Mouse (Mus musculus) heart, embryonic 16.5 days (tissue): ENCODE measurements around the gene Adcy3. TPM values are rescaled to one million over a fixed set of nuclear protein-coding genes. Genes with fewer than 3 reads are reported as not detected.
A peak's percentile ranks its signal among the peaks of the same experiment; 100 is the strongest.

Source experiments
- ATAC-seq: fragments of 200-750 bp; cut with Nextera tagmentation; replicated peaks from 2 replicates; pipeline ENCODE4 v1.8.0; 2017; ENCODE audit warnings: moderate number of reproducible peaks; ENCODE audit not compliant: insufficient read depth, low FRiP score; ENCODE audit errors: extremely low read depth
- H3K27ac ChIP-seq: fragments of 300-500 bp; sonication (generic); 2 replicates; pipeline ENCODE4 v1.5.1; 2014; ENCODE audit warnings: mild to moderate bottlenecking, low read length, control low read depth, moderate library complexity
- H3K27me3 ChIP-seq: fragments of 300-500 bp; sonication (generic); 2 replicates; pipeline ENCODE4 v1.6.1; 2014; ENCODE audit warnings: low read length, mixed read lengths; ENCODE audit not compliant: control insufficient read depth, insufficient read depth
- H3K36me3 ChIP-seq: fragments of 300-500 bp; sonication (generic); 2 replicates; pipeline ENCODE4 v1.6.1; 2014; ENCODE audit not compliant: control insufficient read depth, insufficient read depth
- H3K4me1 ChIP-seq: fragments of 300-500 bp; sonication (generic); 2 replicates; pipeline ENCODE4 v1.6.1; 2014; ENCODE audit warnings: low read length, mixed read lengths; ENCODE audit not compliant: control insufficient read depth, insufficient read depth
- H3K4me2 ChIP-seq: fragments of 300-500 bp; sonication (generic); 2 replicates; pipeline ENCODE4 v1.6.1; 2014; ENCODE audit warnings: low read depth, mild to moderate bottlenecking, control low read depth, low read length
- H3K4me3 ChIP-seq: fragments of 300-500 bp; sonication (generic); 2 replicates; pipeline ENCODE4 v1.5.1; 2014; ENCODE audit warnings: mild to moderate bottlenecking, control low read depth, low read length
- H3K9ac ChIP-seq: fragments of 300-500 bp; sonication (generic); 2 replicates; pipeline ENCODE4 v1.6.1; 2014; ENCODE audit warnings: low read length, control low read depth
- H3K9me3 ChIP-seq: fragments of 300-500 bp; sonication (generic); replicated peaks from 2 replicates; pipeline ENCODE4 v1.6.1; 2016; ENCODE audit warnings: low read length; ENCODE audit not compliant: control insufficient read depth
- WGBS: fragments of 180-500 bp; shearing (Covaris S2); extraction: QIAGEN DNeasy Blood & Tissue Kit; methylation state at CpG from one replicate; pipeline ENCODE4 v1.1.7; 2014; 5-methylcytosine and 5-hydroxymethylcytosine counted together
- polyA plus RNA-seq: library from polyadenylated mRNA; unstranded; fragments of >200 nt; fragmentation: Nextera tagmentation; extraction: Ambion mirVana; gene quantifications from 2 replicates; pipeline ENCODE4 v1.2.1, GENCODE M21; 2015

Adcy3 gene
- polyA plus RNA-seq, 1 experiment from 2014 or later = 4.4 TPM

DNA sequence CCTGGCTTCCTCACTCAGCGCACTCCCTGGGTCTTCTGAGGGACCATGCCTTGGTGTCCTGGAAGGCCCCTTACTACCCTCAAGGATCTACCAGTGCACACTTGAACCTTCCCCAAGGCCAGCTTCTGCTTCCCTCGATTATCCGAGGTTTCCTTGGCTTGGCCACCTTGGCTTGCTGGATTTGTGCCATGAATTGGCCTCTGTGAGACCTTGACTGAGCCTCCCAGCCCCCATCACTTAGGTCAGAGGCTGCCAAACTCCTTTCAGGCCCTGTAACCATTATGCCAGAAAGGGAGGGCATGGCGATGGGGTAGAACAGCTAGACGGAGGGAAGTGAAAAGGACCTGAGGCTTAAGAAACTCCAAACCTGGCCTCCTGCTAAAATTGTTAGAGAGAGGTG lies 36.7 kb downstream of the Adcy3 start:
- no peak overlapping the region for H3K4me2 ChIP-seq
- WGBS = 76% methylated on average over 5 of the region's 5 CpGs
- no peaks in the 10 kb centered on the region for H3K4me1 ChIP-seq
- H3K9me3 ChIP-seq = no peaks in the 10 kb centered on the region
- H3K27me3 ChIP-seq = no peaks in the 10 kb centered on the region
- no peak overlapping the region for H3K27ac ChIP-seq
- no peak for ATAC-seq
- H3K9ac ChIP-seq = no peak overlapping the region
- H3K4me3 ChIP-seq = no peak overlapping the region
- no peaks in the 10 kb centered on the region for H3K36me3 ChIP-seq

DNA sequence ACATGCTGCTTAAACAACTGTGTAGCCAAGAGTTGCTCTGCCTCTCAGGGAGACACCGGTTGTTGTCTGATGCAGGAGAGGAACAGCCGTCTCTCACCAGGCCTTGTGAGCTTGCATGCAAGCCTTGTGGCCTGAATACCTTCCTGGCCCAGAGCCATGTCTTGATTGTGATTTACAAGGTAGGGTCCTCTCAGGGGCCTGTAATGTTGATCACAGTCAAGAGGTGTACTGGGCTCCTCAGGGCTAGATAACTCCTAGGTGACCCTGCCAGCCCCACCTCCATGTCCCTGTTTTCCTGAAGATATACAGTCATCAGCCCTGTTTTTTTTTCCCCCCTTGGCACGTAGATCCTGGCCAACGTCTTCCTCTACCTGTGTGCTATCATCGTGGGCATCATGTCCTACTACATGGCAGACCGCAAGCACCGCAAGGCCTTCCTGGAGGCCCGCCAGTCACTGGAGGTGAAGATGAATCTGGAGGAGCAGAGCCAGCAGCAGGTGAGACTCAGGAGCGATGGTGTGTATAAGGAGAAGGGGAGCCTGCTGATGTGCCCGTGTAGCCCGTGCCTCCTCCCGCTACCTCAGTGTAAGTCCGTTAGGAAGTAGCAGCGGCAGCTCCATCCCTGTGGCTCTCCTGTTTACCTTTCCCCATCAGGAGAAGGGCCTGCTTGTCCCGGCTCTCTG lies 40.3 kb downstream of the Adcy3 start:
- 76% methylated on average over 15 of the region's 15 CpGs for WGBS
- ATAC-seq = no peak
- no peaks in the 10 kb centered on the region for H3K36me3 ChIP-seq
- H3K9ac ChIP-seq = no peak overlapping the region
- H3K4me3 ChIP-seq = no peak overlapping the region
- H3K4me2 ChIP-seq = no peak overlapping the region
- H3K27ac ChIP-seq = no peak overlapping the region
- no peaks in the 10 kb centered on the region for H3K27me3 ChIP-seq
- H3K4me1 ChIP-seq = no peaks in the 10 kb centered on the region
- H3K9me3 ChIP-seq = no peaks in the 10 kb centered on the region

DNA sequence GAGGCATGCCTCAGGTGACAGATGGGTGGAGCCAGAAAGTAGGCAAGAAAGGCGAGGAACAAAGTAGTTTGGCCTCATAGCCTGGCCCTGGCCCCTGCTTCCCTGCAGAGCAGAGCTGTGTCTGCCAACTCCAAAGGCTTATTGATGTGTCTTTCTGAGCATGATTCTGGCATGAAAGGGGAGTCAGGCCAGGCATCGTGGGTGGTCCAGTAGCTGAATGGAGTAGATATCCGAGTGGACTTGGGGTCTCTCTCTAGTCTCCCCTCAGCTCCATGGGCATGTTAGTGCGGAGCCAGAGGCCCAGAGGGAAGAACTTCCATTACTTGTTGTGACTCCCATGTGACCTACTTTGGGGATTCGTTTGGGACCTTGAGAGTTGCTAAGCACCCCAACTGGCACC lies 45.9 kb downstream of the Adcy3 start:
- H3K4me3 ChIP-seq = no peak overlapping the region
- no peak overlapping the region for H3K4me2 ChIP-seq
- 62% methylated on average over 5 of the region's 5 CpGs for WGBS
- H3K27me3 ChIP-seq = no peaks in the 10 kb centered on the region
- no peak overlapping the region for H3K9ac ChIP-seq
- ATAC-seq = no peak
- H3K36me3 ChIP-seq = no peaks in the 10 kb centered on the region
- H3K27ac ChIP-seq = no peak overlapping the region
- no peaks in the 10 kb centered on the region for H3K9me3 ChIP-seq
- no peaks in the 10 kb centered on the region for H3K4me1 ChIP-seq

DNA sequence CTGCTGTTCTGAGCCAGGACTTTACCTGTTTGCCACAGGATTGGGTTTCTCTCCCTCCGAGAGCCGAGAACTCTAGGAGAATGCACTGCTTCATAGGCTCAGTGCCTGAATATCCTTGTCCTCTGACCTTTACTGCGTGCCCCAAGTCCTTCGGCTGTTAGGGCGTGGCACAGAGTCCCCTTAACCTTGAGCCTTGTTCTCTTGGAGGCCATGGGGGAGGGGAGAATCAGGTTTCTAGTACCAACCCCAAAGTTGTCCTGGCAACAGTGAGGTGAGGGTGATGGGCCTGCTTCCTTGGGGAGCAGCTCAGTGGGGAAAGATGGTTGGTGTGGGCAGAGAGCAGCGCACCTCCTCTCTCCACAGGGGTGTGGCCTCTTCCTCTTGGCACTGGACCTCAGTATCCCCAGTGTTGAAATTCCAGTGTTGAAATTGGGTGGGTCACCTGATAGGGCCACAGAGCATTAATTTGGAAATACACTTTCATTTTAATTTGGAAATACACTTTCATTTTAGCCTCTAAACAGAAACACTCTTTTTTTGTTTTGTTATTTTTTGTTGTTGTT lies 46.8 kb downstream of the Adcy3 start:
- WGBS = 78% methylated on average over 6 of the region's 6 CpGs
- no peak for ATAC-seq
- Histone ChIP-seq H3K27me3 (no peaks in the 10 kb centered on the region), H3K4me2 (no peak overlapping the region), H3K9ac (no peak overlapping the region), H3K4me3 (no peak overlapping the region), H3K9me3 (no peaks in the 10 kb centered on the region), H3K27ac (no peak overlapping the region), H3K36me3 (no peaks in the 10 kb centered on the region), H3K4me1 (no peaks in the 10 kb centered on the region)

DNA sequence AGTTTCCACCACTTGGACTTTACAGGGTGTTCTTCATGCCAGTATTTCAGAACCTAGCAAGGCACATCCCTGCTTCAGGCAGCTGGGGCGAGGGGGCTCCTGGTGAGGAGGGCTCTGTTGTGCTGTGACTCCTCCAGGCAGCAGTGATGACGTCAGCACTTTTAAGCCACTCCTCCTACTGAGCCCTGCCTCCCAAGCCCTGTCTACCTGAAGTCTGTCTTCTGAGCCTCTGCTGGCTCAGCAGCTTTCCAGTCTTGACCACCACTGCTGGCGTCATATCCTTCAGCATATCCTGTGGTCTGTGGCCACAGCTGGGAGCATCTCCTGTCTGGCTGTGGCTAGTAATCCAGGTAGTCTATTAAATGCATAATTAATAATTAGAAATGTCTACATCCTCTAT lies 47.6 kb downstream of the Adcy3 start:
- Histone ChIP-seq H3K27me3 (no peaks in the 10 kb centered on the region), H3K9me3 (no peaks in the 10 kb centered on the region), H3K36me3 (no peaks in the 10 kb centered on the region), H3K27ac (no peak overlapping the region), H3K4me1 (no peaks in the 10 kb centered on the region), H3K4me3 (no peak overlapping the region), H3K4me2 (no peak overlapping the region), H3K9ac (no peak overlapping the region)
- no peak for ATAC-seq
- 61% methylated on average over 3 of the region's 3 CpGs for WGBS

DNA sequence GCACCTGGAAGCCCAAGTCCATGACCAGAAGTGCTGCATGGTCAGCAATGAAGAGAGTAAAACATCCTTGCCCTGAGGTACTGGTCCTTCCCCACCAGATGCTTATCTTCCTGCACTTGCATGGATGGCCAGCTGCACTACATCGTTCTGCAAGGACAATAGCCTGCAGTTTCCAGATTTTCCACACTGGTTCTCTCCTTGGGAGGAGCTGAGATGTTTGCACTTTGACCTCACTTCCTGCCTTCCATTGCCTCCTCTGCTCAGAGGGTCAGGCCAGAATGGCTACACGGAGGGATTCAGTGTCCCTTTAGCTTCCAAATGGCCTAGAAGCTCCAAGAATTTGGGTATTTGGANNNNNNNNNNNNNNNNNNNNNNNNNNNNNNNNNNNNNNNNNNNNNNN lies 51.7 kb downstream of the Adcy3 start:
- no peak overlapping the region for H3K4me3 ChIP-seq
- no peak for ATAC-seq
- no peaks in the 10 kb centered on the region for H3K27me3 ChIP-seq
- no peaks in the 10 kb centered on the region for H3K36me3 ChIP-seq
- H3K4me1 ChIP-seq = peaks cover 4% of the 10 kb centered on the region
- H3K27ac ChIP-seq = no peak overlapping the region
- H3K4me2 ChIP-seq = no peak overlapping the region
- H3K9me3 ChIP-seq = no peaks in the 10 kb centered on the region
- no peak overlapping the region for H3K9ac ChIP-seq
- 50% methylated on average over 2 of the region's 2 CpGs for WGBS

DNA sequence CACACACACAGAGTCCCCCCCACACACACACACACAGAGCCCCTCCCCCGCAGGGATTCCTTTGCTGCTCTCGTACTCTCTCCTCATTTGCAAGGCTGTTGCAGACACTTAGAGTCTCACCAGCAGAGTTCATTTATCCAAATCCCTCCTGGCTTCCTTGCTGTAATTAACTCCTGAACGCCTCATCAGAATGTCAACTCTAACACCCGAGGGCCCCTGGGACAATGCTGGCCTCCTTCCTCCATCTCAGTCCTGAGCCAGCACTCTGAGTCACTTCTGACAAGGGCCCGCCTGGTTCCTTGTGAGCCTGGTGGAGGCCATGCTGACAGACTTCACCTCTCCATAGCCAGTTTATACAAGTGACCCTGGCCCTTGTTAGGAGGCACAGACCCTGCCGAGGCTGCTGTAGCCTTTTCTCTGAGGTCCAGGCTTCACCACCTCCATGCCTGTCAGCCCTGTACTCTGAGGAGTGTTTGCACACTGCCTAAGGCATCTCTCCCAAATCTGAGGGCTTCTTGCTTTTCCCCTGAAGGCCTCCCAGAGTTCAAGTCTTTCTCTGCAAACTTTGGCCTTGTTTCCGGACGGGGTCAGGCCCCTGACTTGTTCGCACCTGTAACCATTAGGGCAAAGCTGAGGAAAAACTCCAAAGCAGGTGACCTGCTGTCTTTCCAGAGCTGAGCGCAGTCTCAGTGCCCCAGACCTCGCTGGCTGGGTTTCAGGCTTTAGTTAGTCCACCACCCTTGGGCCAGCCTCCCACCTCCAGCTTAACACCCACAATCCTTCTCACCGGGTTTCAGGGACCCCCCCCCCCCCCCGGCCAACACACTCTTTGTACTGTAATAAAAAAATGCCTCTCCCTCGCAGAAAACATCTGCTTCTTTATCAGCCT lies 55.5 kb downstream of the Adcy3 start:
- peak overlapping the region; percentile 26 for H3K27ac ChIP-seq
- ATAC-seq = peak; percentile 73; the same call in 1 of the 2 replicates
- H3K9ac ChIP-seq = no peak overlapping the region; the same call in 1 of the 2 replicates
- 42% methylated on average over 14 of the region's 14 CpGs for WGBS
- no peak overlapping the region for H3K4me2 ChIP-seq
- peaks cover 16% of the 10 kb centered on the region for H3K4me1 ChIP-seq
- H3K4me3 ChIP-seq = no peak overlapping the region
- H3K27me3 ChIP-seq = no peaks in the 10 kb centered on the region
- no peaks in the 10 kb centered on the region for H3K36me3 ChIP-seq
- no peaks in the 10 kb centered on the region for H3K9me3 ChIP-seq

DNA sequence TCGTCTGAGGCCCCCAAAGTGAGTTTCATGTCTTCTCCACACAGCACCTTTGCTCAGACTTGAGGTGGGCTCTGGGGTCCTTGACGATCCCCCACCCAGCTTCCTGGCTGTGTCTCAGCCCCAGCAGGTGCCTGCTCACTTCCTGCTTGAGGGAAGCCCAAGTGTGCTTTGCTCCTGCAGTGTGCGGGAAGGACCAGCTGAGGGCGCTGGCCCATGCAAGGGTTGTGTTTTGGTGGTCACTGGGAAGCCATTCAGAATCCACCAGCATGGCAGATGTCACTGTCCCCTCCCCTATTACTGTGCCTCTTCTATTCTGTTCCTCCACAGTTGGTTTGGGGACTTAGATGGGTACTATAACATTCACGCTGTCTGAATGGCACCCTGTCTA lies 56.2 kb downstream of the Adcy3 start:
- Histone ChIP-seq H3K36me3 (no peaks in the 10 kb centered on the region), H3K27ac (no peak overlapping the region), H3K9me3 (no peaks in the 10 kb centered on the region), H3K4me1 (peaks cover 20% of the 10 kb centered on the region), H3K9ac (no peak overlapping the region), H3K27me3 (no peaks in the 10 kb centered on the region), H3K4me2 (no peak overlapping the region), H3K4me3 (no peak overlapping the region)
- ATAC-seq = no peak
- WGBS = 59% methylated on average over 5 of the region's 5 CpGs

DNA sequence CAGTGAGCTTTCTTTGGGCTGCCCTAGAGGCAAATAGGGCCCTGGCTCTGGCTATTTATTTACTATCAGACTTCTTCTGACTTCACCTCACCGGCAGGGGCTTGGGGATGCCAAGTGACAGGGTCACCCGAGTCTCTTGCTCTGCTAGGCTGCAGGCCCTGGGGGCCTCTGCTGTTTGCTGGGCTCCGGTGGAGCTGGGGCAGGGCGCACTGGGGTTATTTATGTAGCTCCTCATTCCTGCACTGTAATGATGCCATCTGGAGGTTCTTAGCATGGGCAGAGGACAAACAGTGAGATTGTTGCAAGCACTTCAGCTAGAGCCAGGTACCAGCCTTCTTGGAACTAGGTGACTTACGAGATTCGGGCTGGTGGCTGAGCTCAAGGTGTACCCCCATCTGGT lies 59.6 kb downstream of the Adcy3 start:
- H3K4me1 ChIP-seq = peaks cover 20% of the 10 kb centered on the region
- H3K27ac ChIP-seq = no peak overlapping the region
- no peak overlapping the region for H3K4me2 ChIP-seq
- H3K9me3 ChIP-seq = no peaks in the 10 kb centered on the region
- no peak overlapping the region for H3K4me3 ChIP-seq
- H3K27me3 ChIP-seq = no peaks in the 10 kb centered on the region
- no peak for ATAC-seq
- 71% methylated on average over 6 of the region's 6 CpGs for WGBS
- no peaks in the 10 kb centered on the region for H3K36me3 ChIP-seq
- H3K9ac ChIP-seq = no peak overlapping the region
